11 mouse cellular contexts compared by ENCODE assay signal in genomic region chr6:22485828-22486518, GRCm38 (mm10).
"Had no signal": no experiment of that assay in that cellular context is flagged by ENCODE, and none has a peak within 500 bp of the region (broad histone marks: within the 10 kb centered on the region; RNA-seq: fewer than 3 reads in every experiment).

No protein-coding gene starts in this region.

- H3K4me2 ChIP-seq: intestine, embryonic 15.5 days; limb, embryonic 13.5 days; midbrain, embryonic 12.5 days; neural tube, embryonic 12.5 days had no signal

- ATAC-seq: intestine, embryonic 15.5 days had no signal

- H3K9ac ChIP-seq: intestine, embryonic 15.5 days; limb, embryonic 13.5 days; liver, embryonic 14.5 days; midbrain, embryonic 12.5 days; neural tube, embryonic 12.5 days had no signal

- H3K36me3 ChIP-seq: intestine, embryonic 15.5 days; limb, embryonic 13.5 days; midbrain, embryonic 12.5 days; neural tube, embryonic 12.5 days had no signal

- H3K4me3 ChIP-seq: intestine, embryonic 15.5 days; layer of hippocampus, adult 2 months; limb, embryonic 13.5 days; midbrain, embryonic 12.5 days; neural tube, embryonic 12.5 days had no signal

- H3K27ac ChIP-seq: intestine, embryonic 15.5 days; layer of hippocampus, adult 2 months; limb, embryonic 13.5 days; liver, embryonic 14.5 days; midbrain, embryonic 12.5 days; neural tube, embryonic 12.5 days had no signal

- H3K9me3 ChIP-seq: intestine, embryonic 15.5 days; limb, embryonic 13.5 days; midbrain, embryonic 12.5 days; neural tube, embryonic 12.5 days had no signal

- DNase-seq: kidney, adult 18-20 months; kidney, postnatal 10 days; kidney, postnatal 4 days; right cerebral cortex, postnatal 14 days; thymus, postnatal 36 days had no signal

- H3K27me3 ChIP-seq: intestine, embryonic 15.5 days; limb, embryonic 13.5 days; midbrain, embryonic 12.5 days; neural tube, embryonic 12.5 days had no signal

- H3K4me1 ChIP-seq: intestine, embryonic 15.5 days; limb, embryonic 13.5 days; midbrain, embryonic 12.5 days; neural tube, embryonic 12.5 days had no signal
